In genomic region chr12:35534754-35535236, GRCm38 (mm10) we compare ENCODE assay signal across 8 mouse cellular contexts. TPM values are rescaled to one million over a fixed set of nuclear protein-coding genes. Genes with fewer than 3 reads are reported as not detected.
A peak's percentile ranks its signal among the peaks of the same experiment; 100 is the strongest.
DNase-seq lines count a peak whose midpoint lies in the region; ATAC-seq lines count a peak whose summit lies in the region.

Ahr (minus strand) TSS chr12:35535038.

- H3K4me3 ChIP-seq in hindbrain, embryonic 15.5 days, result peak within 1 kb of the TSS; percentile 94

- no peaks in the 10 kb centered on the region for H3K36me3 ChIP-seq in hindbrain, embryonic 15.5 days

- peak within 1 kb of the TSS; percentile 89 for H3K4me2 ChIP-seq in hindbrain, embryonic 15.5 days

- DNase-seq in R1 (ENCODE audit: low read depth, low spot score), result peak; percentile 88
- DNase-seq in cerebellum, postnatal 10 days, result peak; percentile 92 to 93
- peak; percentile 83 to 84 for DNase-seq in frontal cortex, postnatal 36 days (ENCODE audit: low spot score in 2 of 2)
- peak; percentile 67 for DNase-seq in left cerebral cortex, adult 11 months (ENCODE audit: low spot score)
- DNase-seq in lung, postnatal 36 days, result peak; percentile 93
- DNase-seq in retina, embryonic 14.5 days (ENCODE audit: low spot score), result peak; percentile 83
- peak; percentile 88 for DNase-seq in thymus, postnatal 36 days

- H3K9me3 ChIP-seq in hindbrain, embryonic 15.5 days, result no peaks in the 10 kb centered on the region

- H3K9ac ChIP-seq in hindbrain, embryonic 15.5 days, result peak within 1 kb of the TSS; percentile 74

- H3K4me1 ChIP-seq in hindbrain, embryonic 15.5 days (replicated peaks), result peaks cover 6% of the 10 kb centered on the region

- peak within 1 kb of the TSS; percentile 81 for H3K27ac ChIP-seq in hindbrain, embryonic 15.5 days (replicated peaks)

- H3K27me3 ChIP-seq in hindbrain, embryonic 15.5 days, result no peaks in the 10 kb centered on the region

- peak; percentile 97 for ATAC-seq in hindbrain, embryonic 15.5 days (ENCODE audit: low FRiP score, low read depth)

- WGBS in hindbrain, embryonic 15.5 days, result under 1% methylated on average over 52 of the region's 52 CpGs

RNA-seq across cellular contexts. Expression of gene Ahr, which starts in this region (rescaled TPM):
- 4.1 and 4.5 TPM in 2 replicates for polyA plus RNA-seq in hindbrain, embryonic 15.5 days (2015; fragmentation: Nextera tagmentation; extraction: Ambion mirVana)

Comparison
In these comparisons a context has a peak if more than half of its experiments do, and no peak if none do; other contexts are left out.
1. Peak in every context shown above with its lines: DNase-seq, ATAC-seq, H3K4me3 ChIP-seq and H3K27ac ChIP-seq.